Mouse (Mus musculus) erythroid progenitor cell, adult 5-6 weeks (primary cell): ENCODE results near the gene Cramp1l. TPM values are rescaled to one million over a fixed set of nuclear protein-coding genes. Genes with fewer than 3 reads are reported as not detected.
A peak's percentile ranks its signal among the peaks of the same experiment; 100 is the strongest.
"Not testable (repeated sequence)": the region's sequence is repeated elsewhere in the genome, so short reads cannot be mapped to it uniquely, and the experiment has no call there.

Source experiments
- ATAC-seq: replicated peaks from 2 replicates; pipeline ENCODE4 v1.8.0; 2016; ENCODE audit warnings: moderate number of reproducible peaks, mild to moderate bottlenecking, moderate TSS enrichment, inconsistent platforms; ENCODE audit not compliant: poor library complexity, low FRiP score, severe bottlenecking
- total RNA-seq, 2 experiments: library from RNA; stranded (forward) in 1 of 2; stranded (reverse) in 1 of 2; fragments of 150-400 nt in 1 of 2; fragments of 186-747, 209-891 nt in 1 of 2; gene quantifications; 2 replicates each; pipeline versions ENCODE4 v1.2.3 to v1.2.4; 2015 to 2017; ENCODE audit warnings: low replicate concordance in 2 of 2

Gene Cramp1l
- total RNA-seq, 2 experiments from 2014 or later = 38.1 to 49.9 TPM

GRCm38 (mm10) chr17:24960852-24961715, 54.5 kb downstream of the Cramp1l start:
- peak; percentile 28 for ATAC-seq

- peak; percentile 97 for ATAC-seq
These were observed 55.3 kb downstream of the Cramp1l start, which contains the start of gene Jpt2 for GRCm38 (mm10) chr17:24960135-24960851. Jpt2 (minus strand) TSS chr17:24960689.

GRCm38 (mm10) chr17:24959371-24959770, 56.2 kb downstream of the Cramp1l start:
- no peak for ATAC-seq

- ATAC-seq = no peak
These were observed 62.3 kb downstream of the Cramp1l start for GRCm38 (mm10) chr17:24953291-24953690.

- ATAC-seq = no peak; the same call in 1 of the 2 replicates
These were observed 64.9 kb downstream of the Cramp1l start for GRCm38 (mm10) chr17:24950671-24951070.

GRCm38 (mm10) chr17:24948204-24948603, 67.4 kb downstream of the Cramp1l start:
- no peak for ATAC-seq

- ATAC-seq = not testable (repeated sequence)
These were observed 72.0 kb downstream of the Cramp1l start for GRCm38 (mm10) chr17:24943589-24943988.

GRCm38 (mm10) chr17:24943036-24943435, 72.6 kb downstream of the Cramp1l start:
- no peak for ATAC-seq

- peak; percentile 84 for ATAC-seq
These were observed 73.1 kb downstream of the Cramp1l start for GRCm38 (mm10) chr17:24942453-24942852.

GRCm38 (mm10) chr17:24937266-24937665, 78.3 kb downstream of the Cramp1l start:
- ATAC-seq = no peak; the same call in 1 of the 2 replicates

GRCm38 (mm10) chr17:24936259-24937237, 79.0 kb downstream of the Cramp1l start, which contains the start of gene Mapk8ip3:
Mapk8ip3 (minus strand) TSS chr17:24936977.
- peak; percentile 95 for ATAC-seq

- no peak for ATAC-seq
These were observed 79.9 kb downstream of the Cramp1l start for GRCm38 (mm10) chr17:24935666-24936065.

GRCm38 (mm10) chr17:24934926-24935325, 80.7 kb downstream of the Cramp1l start:
- no peak for ATAC-seq

- ATAC-seq = no peak
These were observed 82.4 kb downstream of the Cramp1l start for GRCm38 (mm10) chr17:24933163-24933562.

GRCm38 (mm10) chr17:24932431-24932830, 83.2 kb downstream of the Cramp1l start:
- no peak for ATAC-seq

GRCm38 (mm10) chr17:24929506-24929905, 86.1 kb downstream of the Cramp1l start:
- ATAC-seq = no peak

- no peak for ATAC-seq
These were observed 92.3 kb downstream of the Cramp1l start for GRCm38 (mm10) chr17:24923246-24923645.

- no peak for ATAC-seq
These were observed 101.6 kb downstream of the Cramp1l start for GRCm38 (mm10) chr17:24913984-24914383.
